Comparison of ENCODE assay signal across 24 mouse cellular contexts in genomic region chr8:82884480-82884879, GRCm38 (mm10).
"Had no signal": no experiment of that assay in that cellular context is flagged by ENCODE, and none has a peak within 500 bp of the region (broad histone marks: within the 10 kb centered on the region; RNA-seq: fewer than 3 reads in every experiment).

No protein-coding gene starts in this region.

- H3K4me3 ChIP-seq: limb, embryonic 10.5 days; limb, embryonic 13.5 days; liver, embryonic 12.5 days; liver, embryonic 15.5 days; lung, embryonic 15.5 days; megakaryocyte, embryonic 14.5 days; midbrain, embryonic 12.5 days; myocyte had no signal

- ATAC-seq: intestine, embryonic 16.5 days; liver, embryonic 12.5 days had no signal

- H3K9ac ChIP-seq: limb, embryonic 13.5 days; liver, embryonic 12.5 days; liver, embryonic 15.5 days; lung, embryonic 15.5 days; midbrain, embryonic 12.5 days had no signal

- H3K9me3 ChIP-seq: limb, embryonic 10.5 days; limb, embryonic 13.5 days; liver, embryonic 12.5 days; liver, embryonic 15.5 days; lung, embryonic 15.5 days; megakaryocyte, embryonic 14.5 days; midbrain, embryonic 12.5 days had no signal

- H3K4me1 ChIP-seq: liver, embryonic 12.5 days; liver, embryonic 15.5 days; lung, embryonic 15.5 days; midbrain, embryonic 12.5 days had no signal

- H3K36me3 ChIP-seq: limb, embryonic 10.5 days; limb, embryonic 13.5 days; liver, embryonic 12.5 days; liver, embryonic 15.5 days; lung, embryonic 15.5 days; midbrain, embryonic 12.5 days had no signal

- H3K27me3 ChIP-seq: limb, embryonic 13.5 days; liver, embryonic 12.5 days; liver, embryonic 15.5 days; lung, embryonic 15.5 days; midbrain, embryonic 12.5 days had no signal

- DNase-seq: kidney, adult 18-20 months; kidney, adult 9 months; kidney, postnatal 14 days; kidney, postnatal 4 days; liver; lung, adult 18-20 months; lung, postnatal 10 days; lung, postnatal 36 days; right cerebral cortex, adult 18-20 months; right cerebral cortex, postnatal 14 days; right cerebral cortex, postnatal 4 days; thymus, adult 2 months; thymus, postnatal 14 days; thymus, postnatal 4 days had no signal

- H3K4me2 ChIP-seq: limb, embryonic 13.5 days; liver, embryonic 12.5 days; liver, embryonic 15.5 days; lung, embryonic 15.5 days; midbrain, embryonic 12.5 days had no signal

- H3K27ac ChIP-seq: limb, embryonic 10.5 days; limb, embryonic 13.5 days; liver, embryonic 12.5 days; liver, embryonic 15.5 days; lung, embryonic 15.5 days; midbrain, embryonic 12.5 days; stomach, postnatal 0 days had no signal
